Mouse (Mus musculus): ENCODE results near the gene Pram1.

Pram1 gene

GRCm38 (mm10) chr17:33637038-33637437 lies 818 bp upstream of the Pram1 start:
- TF ChIP-seq GATA4 (IDR thresholded peaks at IDR 0.05; ENCODE audit: insufficient replicate concordance, low read length) = no peak

GRCm38 (mm10) chr17:33639743-33640142 lies 1.9 kb downstream of the Pram1 start:
- TF ChIP-seq GATA4 (IDR thresholded peaks at IDR 0.05; ENCODE audit: insufficient replicate concordance, low read length) = no peak

- TF ChIP-seq GATA4 (IDR thresholded peaks at IDR 0.05; ENCODE audit: insufficient replicate concordance, low read length) = no peak
These were observed 6.2 kb downstream of the Pram1 start for GRCm38 (mm10) chr17:33644068-33644467.

DNA sequence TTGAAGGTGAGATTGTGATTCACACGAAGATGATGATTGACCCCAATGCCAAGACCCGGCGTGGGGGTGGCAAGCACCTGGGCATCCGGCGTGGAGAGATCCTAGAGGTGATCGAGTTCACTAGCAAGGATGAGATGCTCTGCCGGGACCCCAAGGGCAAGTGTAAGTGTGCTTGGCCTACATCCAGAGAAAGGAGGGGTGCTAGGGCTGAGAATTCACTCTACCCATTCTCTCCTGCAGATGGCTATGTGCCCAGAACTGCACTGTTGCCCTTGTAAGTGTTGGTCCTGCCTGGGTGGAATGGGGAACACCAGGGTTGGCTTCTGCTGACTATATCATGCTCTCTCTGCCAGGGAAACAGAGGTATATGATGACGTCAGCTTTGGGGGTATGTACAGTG lies 7.2 kb downstream of the Pram1 start:
- TF ChIP-seq GATA4 (IDR thresholded peaks at IDR 0.05; ENCODE audit: insufficient replicate concordance, low read length) = no peak

DNA sequence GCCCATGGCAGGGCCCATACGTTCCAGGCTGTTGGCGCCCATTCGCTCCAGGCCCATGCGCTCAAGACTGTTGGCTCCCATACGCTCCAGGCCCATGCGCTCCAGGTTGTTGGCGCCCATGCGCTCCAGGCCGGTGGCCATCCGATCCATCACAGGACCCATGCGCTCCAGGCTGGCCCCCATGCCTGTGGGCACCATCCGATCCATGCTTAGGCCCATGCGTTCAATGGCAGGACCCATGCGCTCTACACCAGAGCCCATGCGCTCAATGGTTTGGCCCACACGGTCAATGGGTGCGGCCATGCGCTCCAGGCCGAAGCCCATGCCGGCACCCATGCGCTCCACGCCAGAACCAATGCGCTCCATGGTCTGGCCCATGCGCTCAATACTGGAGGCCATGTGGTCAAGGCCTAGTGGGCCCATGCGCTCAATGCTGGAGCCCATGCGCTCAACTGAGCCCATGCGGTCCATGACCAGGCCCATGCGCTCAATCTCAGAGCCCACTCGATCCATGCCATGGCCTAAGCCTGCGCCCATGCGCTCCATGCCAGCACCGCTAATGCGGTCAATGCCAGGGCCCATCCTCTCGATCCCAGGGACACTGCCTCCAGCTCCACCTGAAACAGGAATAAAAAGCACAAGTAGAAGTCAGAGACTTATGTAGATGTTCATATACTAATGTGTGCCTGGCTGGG lies 12.1 kb downstream of the Pram1 start:
- TF ChIP-seq GATA4 (IDR thresholded peaks at IDR 0.05; ENCODE audit: insufficient replicate concordance, low read length) = no peak

GRCm38 (mm10) chr17:33666813-33667212 lies 29.0 kb downstream of the Pram1 start:
- TF ChIP-seq GATA4 (IDR thresholded peaks at IDR 0.05; ENCODE audit: insufficient replicate concordance, low read length) = no peak

GRCm38 (mm10) chr17:33669681-33670080 lies 31.8 kb downstream of the Pram1 start:
- no peak for TF ChIP-seq GATA4 (IDR thresholded peaks at IDR 0.05; ENCODE audit: insufficient replicate concordance, low read length)

DNA sequence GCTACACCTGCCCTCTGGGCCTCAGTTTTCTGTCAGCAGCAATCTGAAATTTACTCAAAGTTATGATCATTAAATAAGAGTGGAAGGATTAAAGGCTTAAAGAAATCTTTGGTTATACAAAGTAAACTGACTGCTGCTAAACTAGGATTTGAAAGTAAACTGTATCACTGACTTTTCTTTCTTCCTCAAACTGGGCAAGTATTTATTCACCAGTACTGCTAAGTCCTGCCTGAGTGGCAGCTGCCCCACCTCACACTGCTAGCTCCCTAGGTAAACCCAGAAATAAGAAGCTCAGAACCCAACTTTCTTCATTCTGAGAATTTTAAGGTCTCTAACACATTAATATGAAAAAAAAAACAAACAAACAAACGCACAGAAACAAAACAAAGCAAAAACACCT lies 36.0 kb downstream of the Pram1 start:
- no peak for TF ChIP-seq GATA4 (IDR thresholded peaks at IDR 0.05; ENCODE audit: insufficient replicate concordance, low read length)

DNA sequence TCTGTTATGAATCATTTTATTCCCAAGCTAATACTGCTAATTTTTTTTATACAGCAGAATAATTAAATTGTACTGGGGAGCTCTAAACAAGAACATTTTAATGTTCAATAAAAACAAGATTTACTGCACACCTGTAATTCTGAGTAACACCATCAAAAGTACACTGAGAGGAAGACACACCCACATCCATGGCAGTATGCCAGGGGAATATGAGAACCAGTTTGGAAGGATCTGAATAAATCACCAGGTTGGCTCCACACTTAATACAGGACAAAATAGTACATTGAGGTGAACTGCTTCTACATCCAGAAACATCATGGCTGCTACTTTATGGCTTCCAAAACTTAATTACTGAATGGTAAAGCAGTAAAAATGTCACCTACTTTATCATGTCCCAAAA lies 37.6 kb downstream of the Pram1 start:
- no peak for TF ChIP-seq GATA4 (IDR thresholded peaks at IDR 0.05; ENCODE audit: insufficient replicate concordance, low read length)

GRCm38 (mm10) chr17:33676086-33676485 lies 38.2 kb downstream of the Pram1 start:
- TF ChIP-seq GATA4 (IDR thresholded peaks at IDR 0.05; ENCODE audit: insufficient replicate concordance, low read length) = no peak

DNA sequence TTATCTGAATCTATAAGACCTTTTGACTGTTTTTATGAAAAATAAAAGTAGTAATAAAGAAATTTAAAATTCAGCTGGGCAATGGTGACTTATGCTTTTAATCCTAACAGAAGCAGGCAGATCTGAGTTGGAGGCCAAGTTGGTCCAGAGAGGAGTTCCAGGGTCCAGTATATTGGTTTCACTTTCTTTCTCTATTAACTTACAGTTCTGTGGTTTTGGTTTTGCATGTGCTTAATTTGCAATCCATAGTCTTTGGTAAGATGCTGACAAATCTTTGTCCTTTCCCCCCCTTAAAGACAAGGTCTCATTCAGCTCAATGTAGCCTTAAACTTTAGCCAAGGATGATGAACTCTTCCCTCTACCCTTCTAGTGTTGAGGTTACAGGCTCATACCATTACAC lies 40.9 kb downstream of the Pram1 start:
- no peak for TF ChIP-seq GATA4 (IDR thresholded peaks at IDR 0.05; ENCODE audit: insufficient replicate concordance, low read length)

DNA sequence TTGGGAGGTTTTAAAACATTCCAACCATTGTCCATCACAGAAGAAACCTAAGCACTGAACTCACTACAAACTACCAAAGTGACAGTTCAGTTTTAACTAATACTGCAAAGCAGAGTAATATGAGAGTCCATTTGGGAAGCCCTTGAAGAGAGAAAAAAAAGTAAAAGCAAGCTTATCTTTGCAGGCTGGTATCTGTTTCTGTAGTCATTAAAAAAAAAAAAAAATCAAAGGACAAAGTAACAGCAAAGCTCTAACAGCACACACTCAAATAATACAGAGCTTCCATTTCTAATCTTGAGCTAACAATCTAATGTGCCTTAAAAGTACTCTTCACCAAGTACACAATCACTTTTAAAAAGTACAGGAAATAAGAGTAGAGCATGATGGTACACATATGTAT lies 43.9 kb downstream of the Pram1 start:
- no peak for TF ChIP-seq GATA4 (IDR thresholded peaks at IDR 0.05; ENCODE audit: insufficient replicate concordance, low read length)

DNA sequence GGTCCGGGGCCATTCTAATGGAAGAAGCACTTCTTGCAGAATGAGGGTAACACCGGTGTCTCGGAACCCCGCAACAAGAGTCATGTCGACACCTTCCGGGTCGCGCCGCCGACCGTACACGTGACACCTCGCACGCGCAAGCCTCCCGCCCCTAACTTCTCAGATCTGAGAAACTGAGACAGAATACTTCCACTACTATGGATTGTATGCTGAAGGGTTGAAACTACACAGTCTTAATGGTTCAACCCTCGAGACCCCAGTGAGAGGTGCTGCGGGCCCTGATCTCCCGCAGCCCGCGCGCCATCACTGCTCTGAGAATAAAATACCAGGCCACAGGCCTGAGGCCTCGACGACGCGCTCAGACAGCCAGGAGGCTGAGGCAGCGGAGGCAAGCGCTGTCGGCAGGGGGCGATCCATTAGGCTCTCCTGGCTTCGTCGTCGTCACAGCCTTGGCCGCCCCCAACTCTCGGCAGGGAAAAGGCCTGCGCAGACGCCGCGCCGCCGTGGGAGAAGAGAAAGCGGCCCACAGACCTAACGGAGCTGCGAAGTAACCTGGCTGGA lies 46.9 kb downstream of the Pram1 start:
- no peak for TF ChIP-seq GATA4 (IDR thresholded peaks at IDR 0.05; ENCODE audit: insufficient replicate concordance, low read length)

DNA sequence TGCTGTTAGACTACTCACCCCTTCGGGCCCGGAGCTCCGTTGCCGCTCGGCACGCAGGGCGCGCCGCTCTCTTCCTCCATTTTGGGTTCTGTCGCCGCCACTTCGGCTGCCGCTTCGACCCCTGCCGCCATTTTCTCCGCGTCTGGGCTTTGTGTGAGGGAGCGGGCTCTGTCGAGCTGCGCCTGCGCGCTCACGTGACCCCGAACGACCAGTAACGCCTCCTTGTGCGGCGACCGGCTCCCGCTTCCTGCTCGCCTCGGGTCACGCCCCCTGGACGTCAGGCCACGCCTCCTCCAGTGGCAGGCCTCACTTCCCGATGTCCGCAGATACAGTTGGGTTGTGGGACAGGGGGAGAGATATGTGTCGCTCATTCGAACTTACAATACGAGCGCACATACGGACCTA lies 47.4 kb downstream of the Pram1 start:
- peak; percentile 27; the same call in 1 of the 2 replicates for TF ChIP-seq GATA4 (IDR thresholded peaks at IDR 0.05; ENCODE audit: insufficient replicate concordance, low read length)

DNA sequence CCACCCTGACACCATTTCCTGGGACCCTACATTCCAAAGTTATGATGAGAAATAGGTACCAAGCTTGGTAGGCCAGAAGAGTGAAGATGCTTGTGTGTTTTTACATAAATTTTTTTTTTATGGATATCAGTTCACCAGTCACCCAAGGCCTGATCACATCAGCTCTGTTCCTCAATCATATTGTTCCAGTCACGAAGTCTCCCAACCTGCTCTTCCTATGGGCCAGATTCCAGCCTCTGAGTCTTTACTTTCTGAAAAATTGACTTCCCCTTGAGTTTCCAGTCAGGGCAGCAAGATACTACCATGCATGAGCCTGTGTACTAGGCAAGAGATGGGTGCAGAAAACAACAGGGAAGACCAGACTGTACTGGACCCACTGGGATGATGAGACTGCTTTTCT lies 48.9 kb downstream of the Pram1 start, which contains the start of gene Hnrnpm:
Gene Hnrnpm (minus strand): TSS at position 101 of the 400 bp plus-strand sequence.
- no peak for TF ChIP-seq GATA4 (IDR thresholded peaks at IDR 0.05; ENCODE audit: insufficient replicate concordance, low read length)

All from liver, adult (tissue).